Mouse (Mus musculus) kidney, postnatal 0 days (tissue): ENCODE data around the gene Kptn. TPM values are rescaled to one million over a fixed set of nuclear protein-coding genes. Genes with fewer than 3 reads are reported as not detected.

Experiments
- ATAC-seq: fragments of 200-750 bp; cut with Nextera tagmentation; replicated peaks from 2 replicates; pipeline ENCODE4 v1.8.0; 2017; ENCODE audit warnings: low read depth, moderate number of reproducible peaks, moderate TSS enrichment, moderate library complexity; ENCODE audit not compliant: low FRiP score
- DNase-seq: peaks from one replicate; pipeline ENCODE4 v3.0.0-alpha.2; 2016; ENCODE audit warnings: low spot score
- H3K27ac ChIP-seq: fragments of 300-500 bp; sonication (generic); 2 replicates; pipeline ENCODE4 v1.5.1; 2014; ENCODE audit warnings: mild to moderate bottlenecking
- H3K27me3 ChIP-seq: fragments of 300-500 bp; sonication (generic); 2 replicates; pipeline ENCODE4 v1.6.1; 2014; ENCODE audit warnings: low read length, mixed read lengths; ENCODE audit not compliant: insufficient read depth
- H3K36me3 ChIP-seq: fragments of 300-500 bp; sonication (generic); 2 replicates; pipeline ENCODE4 v1.6.1; 2014; ENCODE audit warnings: low read length, mixed read lengths; ENCODE audit not compliant: insufficient read depth
- H3K4me1 ChIP-seq: fragments of 300-500 bp; sonication (generic); replicated peaks from 2 replicates; pipeline ENCODE4 v1.6.1; 2014; ENCODE audit warnings: antibody characterized with exemption, low read length, mixed read lengths; ENCODE audit not compliant: insufficient read depth
- H3K4me2 ChIP-seq: fragments of 300-500 bp; sonication (generic); 2 replicates; pipeline ENCODE4 v1.6.1; 2014; ENCODE audit warnings: mild to moderate bottlenecking, low read length, moderate library complexity, mixed read lengths
- H3K4me3 ChIP-seq: fragments of 300-500 bp; sonication (generic); replicated peaks from 2 replicates; pipeline ENCODE4 v1.5.1; 2014; ENCODE audit warnings: low read depth, low read length
- H3K9ac ChIP-seq: fragments of 300-500 bp; sonication (generic); 2 replicates; pipeline ENCODE4 v1.6.1; 2014; ENCODE audit warnings: low read depth, low read length
- H3K9me3 ChIP-seq: fragments of 300-500 bp; sonication (generic); replicated peaks from 2 replicates; pipeline ENCODE4 v1.6.1; 2016; ENCODE audit warnings: low read length, inconsistent platforms, mixed read lengths
- CTCF ChIP-seq: IDR thresholded peaks from 2 replicates; pipeline ENCODE4 v1.5.1; 2016; ENCODE audit warnings: antibody characterized with exemption, low read depth, mild to moderate bottlenecking, moderate library complexity
- WGBS: fragments of 180-500 bp; shearing (Covaris S2); extraction: QIAGEN DNeasy Blood & Tissue Kit; methylation state at CpG from one replicate; pipeline ENCODE4 v1.1.7; 2014; 5-methylcytosine and 5-hydroxymethylcytosine counted together
- polyA plus RNA-seq: library from polyadenylated mRNA; unstranded; fragments of >200 nt; fragmentation: Nextera tagmentation; extraction: Ambion mirVana; gene quantifications from 2 replicates; pipeline ENCODE4 v1.2.1, GENCODE M21; 2015

Kptn gene
- polyA plus RNA-seq, 1 experiment from 2014 or later: 21.0 TPM

GRCm38 (mm10) chr7:16102686-16103226 lies 16.9 kb upstream of the Kptn start:
- TF ChIP-seq CTCF: no peak
- Histone ChIP-seq H3K9ac (no peak overlapping the region), H3K4me2 (no peak overlapping the region), H3K36me3 (peaks cover 28% of the 10 kb centered on the region), H3K4me3 (no peak overlapping the region), H3K27me3 (no peaks in the 10 kb centered on the region), H3K4me1 (peaks cover 9% of the 10 kb centered on the region), H3K27ac (no peak overlapping the region), H3K9me3 (no peaks in the 10 kb centered on the region)
- no peak for DNase-seq
- 82% methylated on average over 5 of the region's 5 CpGs for WGBS
- ATAC-seq: no peak

DNA sequence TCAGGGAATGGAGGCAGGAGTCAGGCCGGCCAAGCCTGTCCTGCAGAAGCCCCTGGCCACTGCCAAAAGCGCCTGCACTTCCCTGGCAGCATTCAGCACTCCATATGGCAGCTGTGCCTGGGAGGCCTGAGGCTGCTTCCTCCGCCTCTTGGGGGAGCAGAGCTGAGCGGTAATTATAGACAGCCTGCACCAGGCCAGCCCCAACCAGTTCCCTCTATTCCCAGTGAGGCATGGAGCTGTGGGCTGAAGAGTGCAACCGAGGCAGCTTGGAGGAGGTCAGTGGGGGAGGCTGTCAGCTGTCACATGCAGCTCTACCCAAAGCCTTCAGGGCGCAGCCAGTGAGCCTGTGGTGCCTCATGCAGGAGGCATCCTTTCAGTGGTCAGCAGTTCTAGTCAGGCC lies 15.9 kb upstream of the Kptn start:
- 67% methylated on average over 6 of the region's 6 CpGs for WGBS
- no peak for ATAC-seq
- H3K36me3 ChIP-seq: peaks cover 35% of the 10 kb centered on the region
- H3K4me1 ChIP-seq: peaks cover 9% of the 10 kb centered on the region
- no peak overlapping the region for H3K4me2 ChIP-seq
- no peak overlapping the region for H3K4me3 ChIP-seq
- no peaks in the 10 kb centered on the region for H3K27me3 ChIP-seq
- no peaks in the 10 kb centered on the region for H3K9me3 ChIP-seq
- TF ChIP-seq CTCF: no peak
- H3K27ac ChIP-seq: no peak overlapping the region
- DNase-seq: no peak
- H3K9ac ChIP-seq: no peak overlapping the region

- Histone ChIP-seq H3K4me1 (peaks cover 3% of the 10 kb centered on the region; the same call in 1 of the 2 replicates), H3K27ac (no peak overlapping the region), H3K36me3 (peaks cover 45% of the 10 kb centered on the region), H3K27me3 (no peaks in the 10 kb centered on the region), H3K9ac (no peak overlapping the region), H3K4me2 (no peak overlapping the region), H3K4me3 (no peak overlapping the region), H3K9me3 (no peaks in the 10 kb centered on the region)
- ATAC-seq (no peak), DNase-seq (no peak)
- TF ChIP-seq CTCF: no peak
- 88% methylated on average over 7 of the region's 7 CpGs for WGBS
Measured at GRCm38 (mm10) chr7:16104611-16105388, 14.9 kb upstream of the Kptn start.

DNA sequence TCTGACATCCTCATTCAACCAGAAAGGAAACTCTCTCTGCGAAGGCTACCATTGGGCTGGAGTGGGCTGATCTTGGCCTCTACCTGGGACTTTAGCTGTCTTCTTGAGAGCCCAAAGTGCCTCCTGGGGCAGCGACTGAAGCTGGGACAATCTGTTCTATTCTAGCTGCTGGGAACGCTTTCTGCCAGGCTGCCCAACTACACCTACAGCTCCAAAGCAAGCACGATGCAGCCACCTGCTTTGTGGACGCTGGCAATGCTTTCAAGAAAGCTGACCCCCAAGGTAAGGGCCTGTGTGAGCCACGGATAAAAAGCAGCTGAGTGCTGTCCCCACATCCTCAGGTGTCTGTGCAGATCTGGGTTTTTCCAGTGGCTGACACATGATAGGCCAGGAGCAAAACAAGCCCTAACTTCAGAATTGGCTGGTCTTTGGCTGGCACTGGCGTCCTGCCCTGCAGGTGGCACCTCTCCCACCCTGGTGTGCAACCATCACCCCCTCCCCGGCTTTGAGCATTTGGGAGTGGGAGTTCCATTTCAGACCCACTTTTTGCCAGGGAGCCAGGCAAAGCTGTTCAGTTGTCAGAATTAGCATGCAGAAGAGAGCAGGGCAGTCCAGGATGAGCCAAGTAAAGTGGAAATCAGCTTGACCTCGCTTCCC lies 10.7 kb upstream of the Kptn start:
- Histone ChIP-seq H3K36me3 (peaks cover 67% of the 10 kb centered on the region), H3K9ac (no peak overlapping the region), H3K27me3 (no peaks in the 10 kb centered on the region), H3K27ac (no peak overlapping the region), H3K4me3 (no peak overlapping the region), H3K9me3 (no peaks in the 10 kb centered on the region), H3K4me1 (no peaks in the 10 kb centered on the region), H3K4me2 (no peak overlapping the region)
- WGBS: 91% methylated on average over 9 of the region's 9 CpGs
- no peak for ATAC-seq
- no peak for TF ChIP-seq CTCF
- no peak for DNase-seq

GRCm38 (mm10) chr7:16110158-16110557 lies 9.5 kb upstream of the Kptn start:
- WGBS: 93% methylated on average over 8 of the region's 8 CpGs
- Histone ChIP-seq H3K27me3 (no peaks in the 10 kb centered on the region), H3K9ac (no peak overlapping the region), H3K36me3 (peaks cover 76% of the 10 kb centered on the region), H3K27ac (no peak overlapping the region), H3K4me2 (no peak overlapping the region), H3K4me3 (no peak overlapping the region), H3K9me3 (no peaks in the 10 kb centered on the region), H3K4me1 (no peaks in the 10 kb centered on the region)
- TF ChIP-seq CTCF: no peak
- DNase-seq (no peak), ATAC-seq (no peak)

DNA sequence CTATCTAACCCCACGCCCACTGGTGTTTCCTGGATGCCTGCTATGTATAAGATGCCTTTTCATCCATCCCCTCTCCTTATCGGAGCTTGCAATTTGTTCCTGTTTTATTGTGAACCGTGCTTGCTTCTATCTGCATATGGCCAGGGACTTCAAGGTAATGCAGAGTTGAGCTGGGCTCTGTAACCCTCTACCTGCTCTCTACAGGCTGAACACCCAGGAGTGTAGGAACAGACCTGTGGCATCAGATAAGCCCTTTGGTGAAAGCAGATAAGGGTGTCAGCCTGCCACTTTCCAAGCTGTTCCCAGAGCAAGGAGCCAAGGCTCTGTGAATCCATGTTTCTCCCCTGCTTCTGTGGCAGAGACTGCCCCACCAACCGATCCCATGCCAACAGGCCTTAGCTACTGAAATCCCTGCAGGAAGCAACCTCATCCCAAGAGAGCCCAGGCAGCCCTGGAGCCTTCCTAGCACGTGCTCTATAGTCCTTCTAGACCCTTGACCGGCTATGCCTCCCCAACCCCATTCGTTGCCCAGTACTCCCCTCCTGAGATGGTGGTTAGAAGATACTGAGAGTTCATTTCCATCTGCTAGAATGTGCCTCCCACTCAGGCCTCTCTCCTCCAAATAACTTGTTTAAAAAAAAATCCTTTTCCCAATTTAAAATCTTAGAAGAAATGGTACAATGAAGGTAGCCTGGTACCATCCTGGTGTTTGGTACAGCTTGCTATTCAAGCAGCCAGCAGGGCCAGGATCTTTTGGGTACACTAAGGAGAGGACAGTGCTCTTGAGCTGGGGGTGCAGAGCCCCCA lies 8.2 kb upstream of the Kptn start:
- H3K9ac ChIP-seq: no peak overlapping the region
- no peak overlapping the region for H3K4me2 ChIP-seq
- no peaks in the 10 kb centered on the region for H3K4me1 ChIP-seq
- H3K27me3 ChIP-seq: no peaks in the 10 kb centered on the region
- no peak for DNase-seq
- whole genome bisulfite sequencing: 92% methylated on average over 7 of the region's 7 CpGs
- H3K4me3 ChIP-seq: no peak overlapping the region
- no peak for ATAC-seq
- H3K36me3 ChIP-seq: peaks cover 82% of the 10 kb centered on the region
- H3K9me3 ChIP-seq: no peaks in the 10 kb centered on the region
- no peak overlapping the region for H3K27ac ChIP-seq
- no peak for TF ChIP-seq CTCF
